Mouse (Mus musculus): ENCODE measurements around the gene Rhoj. TPM values are rescaled to one million over a fixed set of nuclear protein-coding genes. Genes with fewer than 3 reads are reported as not detected.
"Not testable (repeated sequence)": the region's sequence is repeated elsewhere in the genome, so short reads cannot be mapped to it uniquely, and the experiment has no call there.

Rhoj gene
- polyA plus RNA-seq, 1 experiment from 2014 or later: 4.1 TPM

DNA sequence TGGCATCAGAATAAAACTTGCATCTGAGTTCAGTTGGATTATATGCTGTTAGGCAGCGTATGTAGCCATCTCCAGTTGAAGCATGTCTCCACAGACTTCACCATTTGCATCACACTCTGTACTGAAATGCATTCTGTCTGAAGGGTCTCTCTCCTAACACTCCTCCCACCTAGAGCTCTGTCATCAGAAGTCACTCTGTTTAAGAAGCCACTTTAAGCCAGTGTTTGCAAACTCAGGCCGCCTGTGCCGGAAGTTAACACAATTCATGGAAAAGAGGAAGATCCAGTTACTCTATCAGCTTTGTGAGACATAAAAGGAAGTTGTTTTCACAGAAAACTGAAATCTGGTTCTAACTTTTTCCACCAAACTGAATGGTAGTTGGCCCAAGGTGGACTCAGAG is 5.9 kb downstream of the Rhoj start:
- WGBS (ENCODE audit: missing documents): 39% methylated on average over 2 of the region's 3 CpGs
- Histone ChIP-seq H3K36me3 (ENCODE audit: inconsistent target) (no peaks in the 10 kb centered on the region), H3K27ac (no peak overlapping the region), H3K79me2 (ENCODE audit: inconsistent target) (no peaks in the 10 kb centered on the region), H3K4me3 (ENCODE audit: inconsistent target) (no peak overlapping the region)

DNA sequence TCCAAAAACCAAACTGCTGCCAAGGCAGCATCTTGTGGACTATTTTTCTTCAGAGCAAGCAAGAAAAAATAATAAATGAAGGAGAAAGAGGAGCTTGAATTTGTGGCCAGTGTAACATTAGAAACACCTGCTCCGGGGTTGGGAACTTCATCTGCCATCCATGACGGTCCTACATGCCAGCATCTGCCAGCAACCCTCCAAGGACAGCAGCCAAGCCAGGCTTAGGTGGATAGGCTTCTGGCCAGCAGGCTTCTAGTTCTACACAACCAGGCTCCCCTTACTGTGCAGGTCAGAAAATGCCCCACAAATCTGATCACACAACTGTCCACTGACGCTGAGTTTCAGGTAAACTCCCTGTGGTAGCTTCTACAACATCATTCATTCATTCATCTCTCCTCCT is 7.7 kb downstream of the Rhoj start:
- WGBS (ENCODE audit: missing documents): 98% methylated on average over 3 of the region's 3 CpGs
- no peak overlapping the region for H3K27ac ChIP-seq
- H3K4me3 ChIP-seq (ENCODE audit: inconsistent target): no peak overlapping the region
- no peaks in the 10 kb centered on the region for H3K79me2 ChIP-seq (ENCODE audit: inconsistent target)
- H3K36me3 ChIP-seq (ENCODE audit: inconsistent target): no peaks in the 10 kb centered on the region

DNA sequence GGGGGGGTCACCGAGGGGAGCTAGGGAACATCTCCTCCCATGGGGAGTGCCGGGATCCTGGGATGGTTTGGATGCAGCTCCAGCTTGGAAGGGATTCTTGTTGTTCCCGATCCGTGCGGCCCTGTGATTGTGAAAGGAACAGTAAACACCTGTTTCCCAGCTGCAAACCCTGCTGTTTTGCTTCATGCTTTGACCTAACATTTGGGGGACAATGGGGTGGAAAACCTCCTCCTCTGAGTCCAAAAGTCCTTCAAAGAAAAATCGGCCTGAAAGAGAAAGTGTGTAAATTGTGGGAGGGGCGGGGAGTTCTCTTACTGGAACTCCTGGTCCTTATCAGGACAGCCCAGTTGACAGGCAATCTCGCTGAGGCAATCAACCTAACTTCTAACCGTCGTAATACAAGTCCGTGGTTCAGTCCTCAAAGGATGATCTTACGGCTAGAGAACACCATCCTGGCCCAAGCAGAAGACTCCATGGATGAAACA is 12.4 kb downstream of the Rhoj start:
- 47% methylated on average over 12 of the region's 12 CpGs for WGBS (ENCODE audit: missing documents)
- Histone ChIP-seq H3K36me3 (ENCODE audit: inconsistent target) (no peaks in the 10 kb centered on the region), H3K79me2 (ENCODE audit: inconsistent target) (no peaks in the 10 kb centered on the region), H3K4me3 (ENCODE audit: inconsistent target) (no peak overlapping the region), H3K27ac (no peak overlapping the region)

DNA sequence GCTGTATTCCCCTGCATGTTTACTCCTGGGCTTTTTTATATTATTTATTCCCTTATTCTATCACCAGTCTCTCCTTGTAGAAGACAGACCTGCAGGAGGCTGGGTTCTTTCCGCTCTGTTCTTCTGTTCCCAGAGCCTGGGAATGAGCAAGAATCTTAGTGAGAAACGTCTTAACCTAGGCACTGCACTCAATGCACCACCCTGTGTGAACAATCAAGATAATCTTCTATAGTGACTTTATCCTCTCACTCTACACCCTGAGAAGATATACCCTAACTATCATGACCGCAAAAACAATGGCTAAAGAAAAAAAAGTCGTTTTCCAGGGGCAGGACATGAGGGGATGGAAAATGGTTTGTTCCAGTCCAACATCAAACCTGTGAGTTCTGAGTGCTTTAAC is 13.1 kb downstream of the Rhoj start:
- 87% methylated on average over 4 of the region's 4 CpGs for WGBS (ENCODE audit: missing documents)
- Histone ChIP-seq H3K79me2 (ENCODE audit: inconsistent target) (no peaks in the 10 kb centered on the region), H3K27ac (no peak overlapping the region), H3K36me3 (ENCODE audit: inconsistent target) (no peaks in the 10 kb centered on the region), H3K4me3 (ENCODE audit: inconsistent target) (no peak overlapping the region)

DNA sequence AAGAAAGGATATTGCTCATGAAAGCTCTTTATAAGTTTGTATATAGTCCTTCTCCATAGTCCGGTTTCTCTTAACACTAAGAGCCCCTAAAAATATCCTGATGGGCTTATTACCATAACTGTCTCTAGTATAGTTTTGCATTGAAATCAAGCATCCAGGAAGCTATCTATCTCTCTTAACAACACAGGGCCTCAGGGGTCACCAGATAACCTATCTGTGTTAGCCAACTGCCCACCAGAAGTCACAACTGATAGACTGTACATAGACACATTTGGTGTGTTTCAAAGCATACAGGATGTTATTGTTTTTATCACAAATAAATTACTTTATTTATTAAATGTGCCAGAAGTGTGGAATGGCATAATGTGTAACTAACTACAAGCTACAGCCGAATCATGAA is 21.1 kb downstream of the Rhoj start:
- Histone ChIP-seq H3K27ac (no peak overlapping the region), H3K4me3 (ENCODE audit: inconsistent target) (no peak overlapping the region), H3K36me3 (ENCODE audit: inconsistent target) (no peaks in the 10 kb centered on the region), H3K79me2 (ENCODE audit: inconsistent target) (no peaks in the 10 kb centered on the region)
- WGBS (ENCODE audit: missing documents): 90% methylated on average over 1 of the region's 2 CpGs

DNA sequence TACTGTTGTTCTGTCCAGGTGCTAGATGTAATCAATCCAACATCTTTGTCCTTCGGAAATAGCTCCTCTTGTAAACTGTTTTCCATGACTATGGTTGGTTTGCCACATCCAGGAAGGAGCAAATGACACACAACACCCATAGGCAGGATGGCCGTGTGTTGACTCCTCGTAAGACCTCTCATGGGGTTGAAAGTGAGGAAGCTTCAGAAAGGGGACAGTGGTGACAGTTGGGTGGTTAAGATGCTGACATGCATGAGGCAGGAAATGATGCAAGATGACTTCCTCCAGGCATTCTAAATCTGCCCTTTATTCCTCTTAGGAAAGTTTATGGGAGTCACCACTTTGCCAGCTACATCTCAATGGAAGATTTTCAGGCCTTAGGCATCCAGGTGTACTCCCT is 31.8 kb downstream of the Rhoj start:
- Histone ChIP-seq H3K79me2 (ENCODE audit: inconsistent target) (no peaks in the 10 kb centered on the region), H3K4me3 (ENCODE audit: inconsistent target) (no peak overlapping the region), H3K27ac (no peak overlapping the region), H3K36me3 (ENCODE audit: inconsistent target) (no peaks in the 10 kb centered on the region)
- 50% methylated on average over 3 of the region's 3 CpGs for WGBS (ENCODE audit: missing documents)

DNA sequence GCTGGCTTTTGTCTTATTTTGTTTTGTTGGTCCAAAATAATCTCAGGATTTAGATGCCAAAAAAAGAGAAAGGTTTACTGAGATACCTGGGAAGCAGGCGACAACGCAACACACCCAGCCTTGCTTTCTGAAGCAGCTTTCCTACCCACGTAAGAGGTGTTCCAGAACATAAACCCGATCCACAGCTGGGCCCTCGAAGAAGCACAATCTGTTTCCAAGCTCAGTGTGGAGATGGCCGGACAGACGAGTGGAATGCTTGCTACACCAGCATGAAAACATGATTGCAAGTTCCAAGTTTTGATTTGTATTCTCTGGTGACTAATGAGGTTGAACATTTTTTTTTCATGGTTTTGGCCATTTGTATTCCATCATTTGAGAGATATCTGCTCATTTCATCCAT is 32.2 kb downstream of the Rhoj start:
- Histone ChIP-seq H3K4me3 (ENCODE audit: inconsistent target) (no peak overlapping the region), H3K27ac (no peak overlapping the region), H3K79me2 (ENCODE audit: inconsistent target) (no peaks in the 10 kb centered on the region), H3K36me3 (ENCODE audit: inconsistent target) (no peaks in the 10 kb centered on the region)
- WGBS (ENCODE audit: missing documents): 94% methylated on average over 7 of the region's 7 CpGs

DNA sequence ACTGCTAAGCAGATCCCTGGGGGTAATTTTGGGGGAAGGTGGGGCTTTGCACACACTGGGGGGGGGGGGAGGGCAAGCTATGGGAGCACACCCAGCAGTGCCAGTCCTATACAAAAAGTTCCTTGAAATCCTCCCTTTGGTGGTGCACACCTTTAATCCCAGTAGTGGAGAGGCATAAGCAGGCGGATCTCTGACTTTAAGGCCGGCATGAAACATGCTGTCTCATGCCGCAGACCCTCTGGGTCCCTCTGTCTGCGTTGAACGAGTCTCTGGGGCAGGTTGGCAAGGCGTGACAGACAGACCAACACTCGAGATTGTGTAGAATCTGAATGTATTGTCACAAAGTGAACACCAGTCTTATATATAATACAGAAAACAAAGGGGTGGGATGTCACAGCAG is 40.4 kb downstream of the Rhoj start:
- Histone ChIP-seq H3K27ac (no peak overlapping the region), H3K79me2 (ENCODE audit: inconsistent target) (no peaks in the 10 kb centered on the region)
- 90% methylated on average over 7 of the region's 7 CpGs for WGBS (ENCODE audit: missing documents)

DNA sequence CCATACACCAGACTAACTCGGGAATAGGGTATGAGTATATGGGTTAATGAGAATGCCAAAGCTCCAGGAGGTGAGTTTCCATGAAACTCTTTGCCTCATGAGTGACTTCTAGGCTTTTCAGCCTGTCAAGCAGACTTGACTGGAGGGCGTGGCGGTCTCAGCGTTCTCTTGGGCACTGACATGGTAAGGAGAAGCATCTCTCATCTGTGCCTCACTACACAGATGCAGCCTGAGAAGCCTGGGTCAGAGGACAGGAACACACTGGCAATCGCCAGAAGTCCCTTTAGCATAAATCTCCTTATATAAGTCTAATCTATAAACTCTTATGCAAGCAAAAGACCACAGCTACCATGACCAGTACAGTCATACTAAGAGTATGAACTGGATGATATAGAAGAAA is 41.4 kb downstream of the Rhoj start:
- WGBS (ENCODE audit: missing documents): 95% methylated on average over 4 of the region's 5 CpGs
- not testable (repeated sequence) for H3K4me3 ChIP-seq (ENCODE audit: inconsistent target)

More for the DNA sequence above, 40.4 kb downstream of the Rhoj start:
- Histone ChIP-seq H3K4me3 (ENCODE audit: inconsistent target) (no peak overlapping the region), H3K36me3 (ENCODE audit: inconsistent target) (no peaks in the 10 kb centered on the region)

DNA sequence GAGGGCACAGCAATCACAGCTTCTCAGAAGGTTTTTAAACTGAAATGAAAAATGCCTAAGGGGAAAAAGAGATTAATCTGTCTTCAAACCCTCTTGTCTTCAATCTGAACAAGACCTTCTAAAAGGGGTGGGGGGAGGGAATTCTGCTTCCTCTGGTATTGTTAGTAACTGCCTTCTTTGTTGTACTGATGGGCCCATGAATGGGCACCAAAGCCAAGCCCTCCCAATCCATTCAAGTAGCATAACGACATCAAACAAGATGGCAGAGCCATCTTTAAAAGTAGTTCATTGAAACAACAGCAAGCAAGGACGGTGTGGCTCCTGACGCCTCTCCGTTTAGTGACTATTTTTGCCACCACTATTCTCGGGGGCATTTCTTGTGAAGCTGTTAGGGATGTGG is 42.6 kb downstream of the Rhoj start:
- Histone ChIP-seq H3K27ac (no peak overlapping the region), H3K36me3 (ENCODE audit: inconsistent target) (no peaks in the 10 kb centered on the region), H3K79me2 (ENCODE audit: inconsistent target) (no peaks in the 10 kb centered on the region), H3K4me3 (ENCODE audit: inconsistent target) (no peak overlapping the region)
- WGBS (ENCODE audit: missing documents): 93% methylated on average over 5 of the region's 5 CpGs

More for the DNA sequence above, 41.4 kb downstream of the Rhoj start:
- H3K79me2 ChIP-seq (ENCODE audit: inconsistent target); H3K27ac ChIP-seq; H3K36me3 ChIP-seq (ENCODE audit: inconsistent target): not testable (repeated sequence)

DNA sequence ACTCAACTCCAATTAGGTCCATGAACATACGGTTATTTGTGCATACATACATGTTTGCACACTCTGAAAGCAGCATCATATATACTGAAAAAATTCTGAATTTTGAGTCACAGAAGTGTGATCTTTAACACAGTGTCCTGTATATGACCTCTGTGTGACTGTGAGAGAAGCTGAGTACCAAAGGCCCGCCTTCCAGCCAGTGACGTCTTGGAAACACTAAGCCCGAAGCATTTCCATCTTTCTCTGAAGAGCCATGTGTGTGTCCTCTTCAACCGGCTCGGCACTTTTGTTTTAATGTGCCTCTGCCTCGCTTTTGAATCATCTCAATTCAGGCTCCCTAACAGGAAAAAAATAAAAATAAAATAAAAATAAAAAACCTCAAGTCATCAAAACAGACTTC is 43.7 kb downstream of the Rhoj start:
- H3K36me3 ChIP-seq (ENCODE audit: inconsistent target): no peaks in the 10 kb centered on the region
- no peaks in the 10 kb centered on the region for H3K79me2 ChIP-seq (ENCODE audit: inconsistent target)
- no peak overlapping the region for H3K4me3 ChIP-seq (ENCODE audit: inconsistent target)
- WGBS (ENCODE audit: missing documents): 88% methylated on average over 7 of the region's 7 CpGs
- no peak overlapping the region for H3K27ac ChIP-seq

DNA sequence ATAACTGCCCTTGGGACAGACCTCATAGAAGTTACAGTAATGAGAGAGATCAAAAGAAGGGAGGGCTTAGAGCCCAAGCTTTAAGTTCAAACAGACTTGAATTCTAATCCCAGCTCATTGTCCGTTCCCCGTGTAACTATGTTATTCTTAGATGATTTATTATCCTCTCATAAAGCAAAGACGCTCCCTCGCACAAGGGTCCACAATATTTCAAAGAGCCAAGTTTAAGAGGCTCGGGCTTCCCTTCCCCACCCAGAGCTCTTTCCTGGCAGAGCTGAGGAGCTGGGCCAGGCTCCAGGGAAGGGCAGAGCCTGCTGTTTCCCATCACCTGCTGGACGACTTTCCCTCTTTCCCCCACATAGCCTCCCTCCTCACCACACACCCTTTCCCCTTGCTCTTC is 44.3 kb downstream of the Rhoj start:
- Histone ChIP-seq H3K36me3 (ENCODE audit: inconsistent target) (no peaks in the 10 kb centered on the region), H3K79me2 (ENCODE audit: inconsistent target) (no peaks in the 10 kb centered on the region), H3K27ac (no peak overlapping the region), H3K4me3 (ENCODE audit: inconsistent target) (no peak overlapping the region)
- WGBS (ENCODE audit: missing documents): 75% methylated on average over 6 of the region's 6 CpGs

DNA sequence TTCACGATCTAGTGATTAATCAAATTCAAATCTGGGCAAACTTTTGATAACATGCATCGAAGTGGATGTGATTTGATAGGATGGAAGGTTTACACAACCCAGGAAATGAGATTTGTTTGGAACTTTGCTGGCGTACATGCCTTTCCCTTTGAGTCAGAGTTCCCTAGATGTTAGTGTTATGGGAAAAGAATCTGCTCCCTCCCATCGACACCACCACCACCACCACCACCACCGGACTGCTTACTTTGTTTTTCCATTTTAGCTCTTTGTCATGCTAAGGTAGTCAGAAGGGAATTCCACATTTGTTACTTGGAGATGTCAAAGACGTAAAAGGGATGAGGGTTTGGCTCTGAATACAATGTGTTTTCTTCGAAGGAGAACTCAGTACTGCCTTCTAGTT is 46.2 kb downstream of the Rhoj start:
- Histone ChIP-seq H3K36me3 (ENCODE audit: inconsistent target) (no peaks in the 10 kb centered on the region), H3K79me2 (ENCODE audit: inconsistent target) (no peaks in the 10 kb centered on the region), H3K27ac (no peak overlapping the region), H3K4me3 (ENCODE audit: inconsistent target) (no peak overlapping the region)
- WGBS (ENCODE audit: missing documents): 83% methylated on average over 6 of the region's 7 CpGs

DNA sequence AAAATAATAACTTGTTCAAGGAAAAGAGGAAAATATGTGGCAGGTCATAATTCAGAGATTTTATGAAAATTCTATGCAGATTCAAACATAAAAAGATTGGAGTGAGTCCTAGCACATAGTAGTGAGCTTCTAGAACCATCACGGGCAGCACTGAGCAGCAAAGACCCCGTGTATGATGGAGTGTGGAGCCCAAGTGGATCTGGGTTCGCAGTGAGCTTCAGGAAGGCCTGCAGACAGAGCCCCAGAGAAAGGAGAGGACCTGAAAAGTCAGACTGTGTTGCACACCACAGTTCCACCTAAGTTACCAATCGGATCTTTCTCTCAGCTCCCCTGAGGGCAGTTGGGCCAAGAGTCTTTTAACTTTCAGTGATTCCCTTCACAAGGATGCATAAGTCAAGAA is 49.7 kb downstream of the Rhoj start:
- Histone ChIP-seq H3K36me3 (ENCODE audit: inconsistent target) (no peaks in the 10 kb centered on the region), H3K4me3 (ENCODE audit: inconsistent target) (no peak overlapping the region), H3K27ac (no peak overlapping the region), H3K79me2 (ENCODE audit: inconsistent target) (no peaks in the 10 kb centered on the region)
- WGBS (ENCODE audit: missing documents): 90% methylated on average over 4 of the region's 4 CpGs

DNA sequence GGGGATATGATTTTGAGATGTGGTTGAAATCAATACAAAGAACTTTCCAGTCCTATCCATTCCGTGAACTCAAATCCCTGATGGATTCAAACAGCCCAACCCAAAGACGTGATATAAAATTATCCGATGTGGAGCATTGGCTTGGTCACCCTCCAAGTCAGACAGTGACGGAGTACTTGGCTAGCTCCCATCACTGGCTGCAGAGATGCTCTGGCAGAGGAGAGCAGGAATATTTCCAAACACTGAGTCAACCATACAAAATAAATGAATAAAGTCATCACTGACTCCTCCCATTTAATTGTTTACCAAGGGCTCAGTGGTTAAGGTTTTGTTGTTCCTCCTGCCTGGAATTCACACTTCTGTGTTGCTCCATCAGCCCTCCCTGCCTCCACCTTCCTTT is 50.6 kb downstream of the Rhoj start:
- Histone ChIP-seq H3K4me3 (ENCODE audit: inconsistent target) (no peak overlapping the region), H3K79me2 (ENCODE audit: inconsistent target) (no peaks in the 10 kb centered on the region), H3K36me3 (ENCODE audit: inconsistent target) (no peaks in the 10 kb centered on the region), H3K27ac (no peak overlapping the region)
- 100% methylated on average over 4 of the region's 4 CpGs for whole genome bisulfite sequencing (ENCODE audit: missing documents)

DNA sequence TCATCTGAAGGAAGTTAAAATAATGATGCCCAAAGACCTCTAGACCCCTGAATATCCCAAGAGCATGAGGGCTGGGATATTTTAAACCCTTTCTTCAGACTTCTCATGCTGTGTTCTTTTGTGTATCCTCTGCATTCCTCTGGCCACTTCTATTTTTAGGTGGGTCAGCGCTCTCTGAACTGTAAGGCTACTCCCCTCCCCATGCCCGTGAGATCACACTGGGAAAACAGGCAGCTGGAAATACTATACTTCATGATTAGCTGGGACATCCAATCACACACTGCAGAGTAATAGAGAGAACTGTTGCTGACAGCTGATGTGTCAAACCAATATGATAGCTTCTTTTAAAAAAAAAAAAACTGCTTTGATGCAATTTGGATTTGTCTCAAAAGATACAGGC is 51.4 kb downstream of the Rhoj start:
- no peaks in the 10 kb centered on the region for H3K79me2 ChIP-seq (ENCODE audit: inconsistent target)
- no peak overlapping the region for H3K27ac ChIP-seq
- WGBS (ENCODE audit: missing documents): 90% methylated on average over 2 of the region's 2 CpGs
- no peak overlapping the region for H3K4me3 ChIP-seq (ENCODE audit: inconsistent target)
- H3K36me3 ChIP-seq (ENCODE audit: inconsistent target): no peaks in the 10 kb centered on the region

All from macrophage (primary cell).